Mouse (Mus musculus) forebrain, embryonic 11.5 days (tissue): ENCODE data around the gene Tmem247. TPM values are rescaled to one million over a fixed set of nuclear protein-coding genes. Genes with fewer than 3 reads are reported as not detected.

ENCODE experiments used
- ATAC-seq: fragments of 200-750 bp; cut with Nextera tagmentation; replicated peaks from 2 replicates; pipeline ENCODE4 v1.8.0; 2017; ENCODE audit warnings: moderate TSS enrichment; ENCODE audit not compliant: low FRiP score
- DNase-seq: peaks from one replicate; pipeline ENCODE4 v3.0.0-alpha.2; 2017; ENCODE audit warnings: low spot score
- H3K27ac ChIP-seq: fragments of 300-500 bp; sonication (generic); 2 replicates; pipeline ENCODE4 v1.5.1; 2014; ENCODE audit warnings: low read depth, low read length
- H3K27me3 ChIP-seq: fragments of 300-500 bp; sonication (generic); 2 replicates; pipeline ENCODE4 v1.6.1; 2014; ENCODE audit warnings: mild to moderate bottlenecking, low read length, mixed read lengths; ENCODE audit not compliant: control insufficient read depth, insufficient read depth
- H3K36me3 ChIP-seq: fragments of 300-500 bp; sonication (generic); 2 replicates; pipeline ENCODE4 v1.6.1; 2014; ENCODE audit warnings: mild to moderate bottlenecking, low read length, moderate library complexity, mixed read lengths; ENCODE audit not compliant: control insufficient read depth, insufficient read depth
- H3K4me1 ChIP-seq: fragments of 300-500 bp; sonication (generic); replicated peaks from 2 replicates; pipeline ENCODE4 v1.6.1; 2014; ENCODE audit warnings: low read length, mixed read lengths; ENCODE audit not compliant: control insufficient read depth, insufficient read depth
- H3K4me2 ChIP-seq: fragments of 300-500 bp; sonication (generic); 2 replicates; pipeline ENCODE4 v1.6.1; 2014; ENCODE audit warnings: low read depth, mild to moderate bottlenecking, low read length, moderate library complexity, mixed read lengths; ENCODE audit not compliant: severe bottlenecking
- H3K4me3 ChIP-seq: fragments of 300-500 bp; sonication (generic); 2 replicates; pipeline ENCODE4 v1.5.1; 2014; ENCODE audit warnings: low read depth, low read length
- H3K9ac ChIP-seq: fragments of 300-500 bp; sonication (generic); 2 replicates; pipeline ENCODE4 v1.6.1; 2014; ENCODE audit warnings: low read length
- H3K9me3 ChIP-seq: fragments of 300-500 bp; sonication (generic); 2 replicates; pipeline ENCODE4 v1.6.1; 2016; ENCODE audit warnings: low read length, mixed read lengths; ENCODE audit not compliant: control insufficient read depth
- WGBS: fragments of 180-500 bp; shearing (Covaris S2); extraction: QIAGEN DNeasy Blood & Tissue Kit; methylation state at CpG from one replicate; pipeline ENCODE4 v1.1.7; 2014; 5-methylcytosine and 5-hydroxymethylcytosine counted together
- polyA plus RNA-seq: library from polyadenylated mRNA; unstranded; fragments of >200 nt; fragmentation: Nextera tagmentation; extraction: Ambion mirVana; gene quantifications from 2 replicates; pipeline ENCODE4 v1.2.1, GENCODE M21; 2014

Gene Tmem247
- polyA plus RNA-seq = not detected in 2 replicates

GRCm38 (mm10) chr17:86917048-86917447 is at the start of gene Tmem247:
Gene Tmem247, plus strand, starts transcription at chr17:86917348.
- Histone ChIP-seq H3K4me1 (no peaks in the 10 kb centered on the region), H3K4me2 (no peak within 1 kb of the TSS), H3K9me3 (no peaks in the 10 kb centered on the region), H3K27me3 (no peaks in the 10 kb centered on the region), H3K36me3 (no peaks in the 10 kb centered on the region), H3K4me3 (no peak within 1 kb of the TSS), H3K9ac (no peak within 1 kb of the TSS), H3K27ac (no peak within 1 kb of the TSS)
- DNase-seq (no peak), ATAC-seq (no peak)
- 94% methylated on average over 10 of the region's 10 CpGs for WGBS

DNA sequence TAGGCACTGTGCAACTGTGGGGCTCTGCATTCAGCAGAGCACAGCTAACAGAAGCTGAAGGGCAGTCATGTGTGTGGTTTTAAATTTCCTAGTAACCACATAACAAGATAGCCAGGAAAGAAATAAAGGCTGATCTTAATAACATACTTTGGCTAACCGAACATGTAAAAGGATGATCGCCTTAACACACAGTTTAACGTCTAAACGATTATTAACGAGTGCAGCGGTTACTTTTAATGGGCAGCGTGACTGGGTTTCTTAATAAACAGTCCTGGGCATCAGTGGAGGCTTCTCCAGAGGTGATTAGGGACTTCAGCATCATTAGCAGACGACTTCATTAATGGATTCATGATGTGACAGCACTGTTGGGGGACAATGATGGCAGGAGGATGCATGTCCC is 46.6 kb upstream of the Tmem247 start:
- WGBS = 59% methylated on average over 8 of the region's 8 CpGs

GRCm38 (mm10) chr17:86872643-86873042 is 44.5 kb upstream of the Tmem247 start:
- Histone ChIP-seq H3K9ac (no peak overlapping the region), H3K27ac (no peak overlapping the region), H3K27me3 (no peaks in the 10 kb centered on the region), H3K4me1 (no peaks in the 10 kb centered on the region), H3K4me2 (no peak overlapping the region), H3K9me3 (no peaks in the 10 kb centered on the region), H3K4me3 (no peak overlapping the region), H3K36me3 (no peaks in the 10 kb centered on the region)
- DNase-seq = no peak
- WGBS = 82% methylated on average over 6 of the region's 6 CpGs
- no peak for ATAC-seq

More for the DNA sequence above, 46.6 kb upstream of the Tmem247 start:
- Histone ChIP-seq H3K4me2 (no peak overlapping the region), H3K27me3 (no peaks in the 10 kb centered on the region), H3K27ac (no peak overlapping the region), H3K4me3 (no peak overlapping the region), H3K36me3 (no peaks in the 10 kb centered on the region), H3K9ac (no peak overlapping the region), H3K4me1 (no peaks in the 10 kb centered on the region), H3K9me3 (no peaks in the 10 kb centered on the region)
- ATAC-seq (no peak), DNase-seq (no peak)

GRCm38 (mm10) chr17:86876940-86877339 is 40.2 kb upstream of the Tmem247 start:
- Histone ChIP-seq H3K4me2 (no peak overlapping the region), H3K27me3 (no peaks in the 10 kb centered on the region), H3K4me1 (0 out of 2 replicates have a peak, but pooled peaks cover 2% of the 10 kb centered on the region), H3K36me3 (no peaks in the 10 kb centered on the region), H3K9me3 (no peaks in the 10 kb centered on the region), H3K9ac (no peak overlapping the region), H3K4me3 (no peak overlapping the region), H3K27ac (no peak overlapping the region)
- 88% methylated on average over 9 of the region's 9 CpGs for WGBS
- ATAC-seq (no peak), DNase-seq (no peak)

GRCm38 (mm10) chr17:86877747-86878146 is 39.4 kb upstream of the Tmem247 start:
- no peaks in the 10 kb centered on the region for H3K36me3 ChIP-seq
- H3K27ac ChIP-seq = no peak overlapping the region
- no peak overlapping the region for H3K9ac ChIP-seq
- WGBS = 88% methylated on average over 2 of the region's 2 CpGs
- ATAC-seq (no peak), DNase-seq (no peak)
- H3K4me3 ChIP-seq = no peak overlapping the region
- H3K4me1 ChIP-seq = 0 out of 2 replicates have a peak, but pooled peaks cover 2% of the 10 kb centered on the region
- H3K4me2 ChIP-seq = no peak overlapping the region
- no peaks in the 10 kb centered on the region for H3K9me3 ChIP-seq
- H3K27me3 ChIP-seq = no peaks in the 10 kb centered on the region

DNA sequence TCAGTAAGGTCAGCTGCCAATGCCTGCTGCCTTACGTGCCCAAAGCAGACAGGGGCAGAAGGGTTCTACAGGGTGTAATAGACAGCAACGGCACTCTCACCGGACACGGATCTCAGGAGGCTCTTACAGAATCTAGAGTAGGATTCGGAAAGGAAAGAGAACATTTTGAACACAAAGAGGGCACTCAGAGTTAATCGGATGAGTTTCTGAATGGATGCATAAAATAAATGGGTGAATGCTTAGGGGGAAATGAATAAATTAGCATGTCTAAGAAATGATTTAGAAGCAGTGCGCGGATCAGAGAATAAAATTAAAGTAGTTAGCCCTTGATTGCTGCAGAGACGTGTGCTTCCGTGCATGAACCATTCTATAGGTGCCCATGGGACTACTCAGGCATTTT is 37.1 kb upstream of the Tmem247 start:
- H3K27ac ChIP-seq = no peak overlapping the region
- DNase-seq (no peak), ATAC-seq (0 out of 2 replicates have a peak, but pooled peaks have one; percentile 36)
- WGBS = 54% methylated on average over 10 of the region's 10 CpGs
- H3K27me3 ChIP-seq = no peaks in the 10 kb centered on the region
- no peak overlapping the region for H3K9ac ChIP-seq
- H3K36me3 ChIP-seq = no peaks in the 10 kb centered on the region
- no peak overlapping the region for H3K4me3 ChIP-seq
- H3K4me2 ChIP-seq = no peak overlapping the region
- H3K9me3 ChIP-seq = no peaks in the 10 kb centered on the region
- 0 out of 2 replicates have a peak, but pooled peaks cover 2% of the 10 kb centered on the region for H3K4me1 ChIP-seq

- no peaks in the 10 kb centered on the region for H3K9me3 ChIP-seq
- no peak overlapping the region for H3K27ac ChIP-seq
- no peak for DNase-seq
- H3K4me3 ChIP-seq = no peak overlapping the region
- no peak overlapping the region for H3K4me2 ChIP-seq
- 94% methylated on average over 4 of the region's 4 CpGs for WGBS
- no peaks in the 10 kb centered on the region for H3K27me3 ChIP-seq
- no peak overlapping the region for H3K9ac ChIP-seq
- no peaks in the 10 kb centered on the region for H3K36me3 ChIP-seq
- 0 out of 2 replicates have a peak, but pooled peaks cover 2% of the 10 kb centered on the region for H3K4me1 ChIP-seq
- no peak for ATAC-seq
These were observed 36.6 kb upstream of the Tmem247 start for GRCm38 (mm10) chr17:86880461-86881044.

DNA sequence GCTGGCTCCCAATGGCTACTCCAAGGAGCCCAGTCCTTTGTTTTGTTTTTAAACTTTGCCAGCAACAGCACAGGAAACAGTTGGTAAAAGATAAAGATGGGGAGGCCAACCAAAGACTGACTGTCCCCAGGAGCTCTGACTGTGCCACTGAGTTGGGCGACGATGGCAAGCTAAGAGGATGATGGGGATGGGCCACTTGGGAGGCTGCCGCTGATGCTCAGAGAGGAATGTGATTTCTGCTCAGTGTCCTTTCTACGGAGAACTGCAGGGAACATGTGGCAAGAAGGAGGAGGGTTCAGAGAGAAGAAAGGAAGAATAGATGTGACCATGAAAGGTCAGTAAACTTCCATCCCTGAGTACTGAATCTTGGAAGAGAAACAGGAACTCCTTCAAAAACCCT is 22.0 kb upstream of the Tmem247 start:
- ATAC-seq (no peak), DNase-seq (no peak)
- Histone ChIP-seq H3K36me3 (no peaks in the 10 kb centered on the region), H3K4me1 (no peaks in the 10 kb centered on the region), H3K27ac (no peak overlapping the region), H3K4me3 (no peak overlapping the region), H3K4me2 (no peak overlapping the region), H3K27me3 (no peaks in the 10 kb centered on the region), H3K9me3 (no peaks in the 10 kb centered on the region), H3K9ac (no peak overlapping the region)
- 83% methylated on average over 4 of the region's 4 CpGs for WGBS

GRCm38 (mm10) chr17:86897486-86898165 is 19.5 kb upstream of the Tmem247 start:
- Histone ChIP-seq H3K9ac (no peak overlapping the region), H3K4me1 (no peaks in the 10 kb centered on the region), H3K4me3 (no peak overlapping the region), H3K27me3 (no peaks in the 10 kb centered on the region), H3K4me2 (no peak overlapping the region), H3K36me3 (no peaks in the 10 kb centered on the region), H3K27ac (no peak overlapping the region), H3K9me3 (no peaks in the 10 kb centered on the region)
- WGBS = 89% methylated on average over 6 of the region's 6 CpGs
- DNase-seq (no peak), ATAC-seq (no peak)
